Mouse (Mus musculus): ENCODE data around the gene Olfr98. TPM values are rescaled to one million over a fixed set of nuclear protein-coding genes. Genes with fewer than 3 reads are reported as not detected.
"Not testable (repeated sequence)": the region's sequence is repeated elsewhere in the genome, so short reads cannot be mapped to it uniquely, and the experiment has no call there.

Olfr98 gene
- polyA plus RNA-seq, 1 experiment from 2014 or later: not detected

- no peak overlapping the region for H3K27ac ChIP-seq
- no peak for DNase-seq (ENCODE audit: low spot score)
- no peaks in the 10 kb centered on the region for H3K9me3 ChIP-seq
- H3K4me3 ChIP-seq: no peak overlapping the region
- no peaks in the 10 kb centered on the region for H3K4me1 ChIP-seq
- H3K27me3 ChIP-seq (ENCODE audit: insufficient read depth, poor library complexity, severe bottlenecking): no peaks in the 10 kb centered on the region
- WGBS: 59% methylated on average over 3 of the region's 3 CpGs
- H3K36me3 ChIP-seq: no peaks in the 10 kb centered on the region
Measured at GRCm38 (mm10) chr17:37242198-37242597, 21.4 kb downstream of the Olfr98 start.

DNA sequence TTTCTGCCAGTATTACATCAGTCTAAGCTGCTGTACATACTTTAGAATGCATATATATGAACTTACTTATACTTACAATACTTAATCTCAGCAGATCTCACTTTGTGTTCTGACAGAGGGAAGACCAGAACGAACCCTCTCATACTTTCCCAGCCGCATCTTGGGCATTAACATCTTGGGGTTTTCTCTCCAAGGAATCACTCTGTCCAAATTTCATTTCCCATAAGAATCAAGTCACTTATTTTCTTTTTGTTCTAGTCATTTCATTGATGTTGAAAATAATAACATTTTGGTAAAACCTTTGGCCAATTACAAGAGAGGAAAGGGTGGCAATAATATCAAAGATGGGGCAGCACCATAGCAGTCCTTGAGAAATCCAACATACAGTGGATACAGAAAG, 26.3 kb downstream of the Olfr98 start, which contains the start of gene Olfr97:
Olfr97 (minus strand) TSS at position 101 of the 400 bp plus-strand sequence.
- 86% methylated on average over 2 of the region's 2 CpGs for WGBS
- not testable (repeated sequence) for H3K4me1 ChIP-seq; H3K27ac ChIP-seq; DNase-seq (ENCODE audit: low spot score); H3K9me3 ChIP-seq; H3K36me3 ChIP-seq; H3K4me3 ChIP-seq; H3K27me3 ChIP-seq (ENCODE audit: insufficient read depth, poor library complexity, severe bottlenecking)

DNA sequence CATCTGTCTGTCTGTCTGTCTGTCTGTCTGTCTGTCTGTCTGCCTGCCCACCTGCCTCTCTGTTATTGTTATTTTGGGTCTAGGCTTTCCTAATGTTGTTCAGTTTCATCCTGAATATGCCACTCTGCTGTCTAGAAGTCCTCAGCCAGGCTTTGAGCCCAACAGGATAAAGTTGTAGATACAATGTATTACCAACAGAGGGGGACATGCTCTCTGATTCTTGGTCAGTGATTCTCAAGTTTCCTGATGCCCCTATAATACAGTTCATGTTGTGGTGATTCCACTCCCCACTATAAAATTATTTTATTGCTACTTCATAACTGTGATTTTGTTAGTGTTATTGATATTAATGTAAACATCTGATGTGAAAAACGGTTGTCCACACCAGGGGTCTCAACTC, 41.7 kb downstream of the Olfr98 start:
- no peak for DNase-seq (ENCODE audit: low spot score)
- no peaks in the 10 kb centered on the region for H3K4me1 ChIP-seq
- no peak overlapping the region for H3K4me3 ChIP-seq
- no peak overlapping the region for H3K27ac ChIP-seq
- H3K9me3 ChIP-seq: no peaks in the 10 kb centered on the region
- WGBS: 18% methylated on average over 1 of the region's 1 CpGs
- no peaks in the 10 kb centered on the region for H3K27me3 ChIP-seq (ENCODE audit: insufficient read depth, poor library complexity, severe bottlenecking)
- no peaks in the 10 kb centered on the region for H3K36me3 ChIP-seq

DNA sequence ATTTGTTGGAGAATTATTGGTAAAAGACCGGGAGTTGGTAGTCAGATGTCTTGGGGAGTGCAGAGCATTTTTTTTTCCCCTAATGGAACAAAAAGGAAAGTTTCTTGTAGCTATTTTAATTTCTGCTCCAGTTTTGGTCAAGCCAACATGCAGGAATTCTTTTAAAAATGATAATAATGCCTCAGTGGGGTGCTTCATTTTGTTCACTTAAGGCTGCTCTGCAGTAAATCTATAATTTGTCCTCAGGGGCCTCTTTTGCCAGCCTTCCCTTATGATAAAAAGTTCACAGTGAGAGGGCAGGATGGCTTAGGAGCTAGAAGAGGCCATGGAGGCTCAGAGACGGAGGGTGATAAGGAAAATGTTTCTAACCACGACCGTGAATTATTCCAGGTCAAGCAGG, 43.7 kb downstream of the Olfr98 start, which contains the start of gene Olfr96:
Olfr96 (plus strand) TSS at position 301 of the 400 bp plus-strand sequence.
- no peak within 1 kb of the TSS for H3K27ac ChIP-seq
- no peaks in the 10 kb centered on the region for H3K9me3 ChIP-seq
- H3K4me1 ChIP-seq: no peaks in the 10 kb centered on the region
- 59% methylated on average over 4 of the region's 4 CpGs for WGBS
- DNase-seq (ENCODE audit: low spot score): no peak
- H3K4me3 ChIP-seq: no peak within 1 kb of the TSS
- H3K27me3 ChIP-seq (ENCODE audit: insufficient read depth, poor library complexity, severe bottlenecking): no peaks in the 10 kb centered on the region
- no peaks in the 10 kb centered on the region for H3K36me3 ChIP-seq

GRCm38 (mm10) chr17:37218486-37218885, 45.1 kb downstream of the Olfr98 start:
- DNase-seq (ENCODE audit: low spot score): no peak
- H3K27ac ChIP-seq: no peak overlapping the region
- H3K9me3 ChIP-seq: no peaks in the 10 kb centered on the region
- H3K36me3 ChIP-seq: no peaks in the 10 kb centered on the region
- WGBS: 71% methylated on average over 3 of the region's 3 CpGs
- no peaks in the 10 kb centered on the region for H3K27me3 ChIP-seq (ENCODE audit: insufficient read depth, poor library complexity, severe bottlenecking)
- no peak overlapping the region for H3K4me3 ChIP-seq
- no peaks in the 10 kb centered on the region for H3K4me1 ChIP-seq

DNA sequence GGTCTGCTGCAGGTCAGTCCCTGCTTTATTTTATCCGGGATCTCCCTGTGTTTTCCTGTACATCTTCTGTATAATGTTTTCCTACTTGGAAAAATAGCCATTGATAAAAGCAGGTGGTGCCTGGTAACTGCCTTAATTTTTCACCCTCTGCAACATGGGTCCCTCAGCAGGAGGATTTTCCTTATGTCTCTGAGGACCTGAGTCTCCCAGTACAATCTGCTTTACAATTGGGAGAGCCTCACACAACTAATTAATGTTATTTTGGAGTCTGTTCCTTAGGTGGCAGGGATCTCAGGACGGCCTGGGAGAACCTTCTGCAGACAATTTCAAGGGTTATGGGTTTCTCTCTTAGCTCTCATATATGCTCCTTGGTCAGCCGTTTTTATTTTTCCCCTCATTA, 50.5 kb downstream of the Olfr98 start, which contains the start of gene Olfr95:
Olfr95 (minus strand) TSS at position 101 of the 400 bp plus-strand sequence.
- WGBS: 72% methylated on average over 3 of the region's 3 CpGs
- no peaks in the 10 kb centered on the region for H3K36me3 ChIP-seq
- H3K4me3 ChIP-seq: no peak within 1 kb of the TSS
- no peak within 1 kb of the TSS for H3K27ac ChIP-seq
- H3K9me3 ChIP-seq: no peaks in the 10 kb centered on the region
- H3K27me3 ChIP-seq (ENCODE audit: insufficient read depth, poor library complexity, severe bottlenecking): peaks cover 24% of the 10 kb centered on the region
- peaks cover 7% of the 10 kb centered on the region for H3K4me1 ChIP-seq
- no peak for DNase-seq (ENCODE audit: low spot score)

Other genes starting within 250 kb of the Olfr98 start
- gene Mog, start 240.4 kb downstream of the Olfr98 start, polyA plus RNA-seq (2016; fragmentation: Nextera tagmentation; extraction: Ambion mirVana): 0.10 and 0.14 TPM in 2 replicates
- 5.8 and 9.6 TPM in 2 replicates for gene Gabbr1, start 217.8 kb downstream of the Olfr98 start, polyA plus RNA-seq (2016; fragmentation: Nextera tagmentation; extraction: Ambion mirVana)
- not detected in 2 replicates for gene Olfr90, start 175.2 kb downstream of the Olfr98 start, polyA plus RNA-seq (2016; fragmentation: Nextera tagmentation; extraction: Ambion mirVana)
- 0.15 TPM in 1 of 2 replicates, not detected in the other for gene Olfr91, start 165.5 kb downstream of the Olfr98 start, polyA plus RNA-seq (2016; fragmentation: Nextera tagmentation; extraction: Ambion mirVana)
- not detected in 2 replicates for gene Olfr92, start 143.7 kb downstream of the Olfr98 start, polyA plus RNA-seq (2016; fragmentation: Nextera tagmentation; extraction: Ambion mirVana)
- not detected in 2 replicates for gene Olfr93, start 102.3 kb downstream of the Olfr98 start, polyA plus RNA-seq (2016; fragmentation: Nextera tagmentation; extraction: Ambion mirVana)
- gene Ubd, start 69.9 kb downstream of the Olfr98 start, polyA plus RNA-seq (2016; fragmentation: Nextera tagmentation; extraction: Ambion mirVana): not detected in 2 replicates
- gene Olfr94, start 62.8 kb downstream of the Olfr98 start, polyA plus RNA-seq (2016; fragmentation: Nextera tagmentation; extraction: Ambion mirVana): not detected in 2 replicates
- gene Olfr95, start 50.6 kb downstream of the Olfr98 start, polyA plus RNA-seq (2016; fragmentation: Nextera tagmentation; extraction: Ambion mirVana): not detected in 2 replicates
- not detected in 2 replicates for gene Olfr96, start 43.6 kb downstream of the Olfr98 start, polyA plus RNA-seq (2016; fragmentation: Nextera tagmentation; extraction: Ambion mirVana)
- not detected in 2 replicates for gene Olfr97, start 26.4 kb downstream of the Olfr98 start, polyA plus RNA-seq (2016; fragmentation: Nextera tagmentation; extraction: Ambion mirVana)
- 1.00 and 1.7 TPM in 2 replicates for gene H2-M3, start 6.5 kb upstream of the Olfr98 start, polyA plus RNA-seq (2016; fragmentation: Nextera tagmentation; extraction: Ambion mirVana)
- gene Olfr99, start 19.7 kb upstream of the Olfr98 start, polyA plus RNA-seq (2016; fragmentation: Nextera tagmentation; extraction: Ambion mirVana): 0.09 TPM in 1 of 2 replicates, not detected in the other
- gene Olfr101, start 40.6 kb upstream of the Olfr98 start, polyA plus RNA-seq (2016; fragmentation: Nextera tagmentation; extraction: Ambion mirVana): not detected in 2 replicates
- not detected in 2 replicates for gene Olfr102, start 53.3 kb upstream of the Olfr98 start, polyA plus RNA-seq (2016; fragmentation: Nextera tagmentation; extraction: Ambion mirVana)
- not detected in 2 replicates for gene Olfr103, start 75.9 kb upstream of the Olfr98 start, polyA plus RNA-seq (2016; fragmentation: Nextera tagmentation; extraction: Ambion mirVana)
- not detected in 2 replicates for gene Olfr104-ps, start 95.8 kb upstream of the Olfr98 start, polyA plus RNA-seq (2016; fragmentation: Nextera tagmentation; extraction: Ambion mirVana)
- gene Olfr105-ps, start 115.3 kb upstream of the Olfr98 start, polyA plus RNA-seq (2016; fragmentation: Nextera tagmentation; extraction: Ambion mirVana): not detected in 2 replicates
- not detected in 2 replicates for gene Olfr106-ps, start 126.6 kb upstream of the Olfr98 start, polyA plus RNA-seq (2016; fragmentation: Nextera tagmentation; extraction: Ambion mirVana)
- gene Olfr107, start 135.5 kb upstream of the Olfr98 start, polyA plus RNA-seq (2016; fragmentation: Nextera tagmentation; extraction: Ambion mirVana): not detected in 2 replicates
- not detected in 2 replicates for gene Olfr108, start 181.7 kb upstream of the Olfr98 start, polyA plus RNA-seq (2016; fragmentation: Nextera tagmentation; extraction: Ambion mirVana)
- not detected in 2 replicates for gene Olfr109, start 195.2 kb upstream of the Olfr98 start, polyA plus RNA-seq (2016; fragmentation: Nextera tagmentation; extraction: Ambion mirVana)
- gene H2-M2, start 219.8 kb upstream of the Olfr98 start, polyA plus RNA-seq (2016; fragmentation: Nextera tagmentation; extraction: Ambion mirVana): not detected in 2 replicates
- gene Olfr110, start 228.7 kb upstream of the Olfr98 start, polyA plus RNA-seq (2016; fragmentation: Nextera tagmentation; extraction: Ambion mirVana): not detected in 2 replicates
- gene Olfr111, start 244.3 kb upstream of the Olfr98 start, polyA plus RNA-seq (2016; fragmentation: Nextera tagmentation; extraction: Ambion mirVana): not detected in 2 replicates